Mouse (Mus musculus): Measurements from ENCODE around the gene Ly86.
A peak's percentile ranks its signal among the peaks of the same experiment; 100 is the strongest.

Gene Ly86

GRCm38 (mm10) chr13:37353868-37354267 lies 8.9 kb downstream of the Ly86 start:
- DNase-seq, result no peak

GRCm38 (mm10) chr13:37354432-37354831 lies 9.4 kb downstream of the Ly86 start:
- DNase-seq, result no peak

- DNase-seq, result no peak
Measured at GRCm38 (mm10) chr13:37355642-37356331, 10.8 kb downstream of the Ly86 start.

- no peak for DNase-seq
Measured at GRCm38 (mm10) chr13:37356549-37356948, 11.5 kb downstream of the Ly86 start.

GRCm38 (mm10) chr13:37358112-37358511 lies 13.1 kb downstream of the Ly86 start:
- no peak for DNase-seq

- DNase-seq, result no peak
Measured at GRCm38 (mm10) chr13:37361249-37361648, 16.2 kb downstream of the Ly86 start.

GRCm38 (mm10) chr13:37364351-37364750 lies 19.3 kb downstream of the Ly86 start:
- DNase-seq, result no peak

GRCm38 (mm10) chr13:37376411-37376810 lies 31.4 kb downstream of the Ly86 start:
- no peak for DNase-seq

GRCm38 (mm10) chr13:37388222-37389202 lies 43.5 kb downstream of the Ly86 start:
- DNase-seq, result peak; percentile 4

GRCm38 (mm10) chr13:37389296-37389695 lies 44.3 kb downstream of the Ly86 start:
- DNase-seq, result no peak

GRCm38 (mm10) chr13:37398791-37399190 lies 53.8 kb downstream of the Ly86 start:
- no peak for DNase-seq

- DNase-seq, result no peak
Measured at GRCm38 (mm10) chr13:37399340-37399739, 54.3 kb downstream of the Ly86 start.

- DNase-seq, result no peak
Measured at GRCm38 (mm10) chr13:37402421-37402820, 57.4 kb downstream of the Ly86 start.

- DNase-seq, result no peak
Measured at GRCm38 (mm10) chr13:37403708-37404107, 58.7 kb downstream of the Ly86 start.

- DNase-seq, result no peak
Measured at GRCm38 (mm10) chr13:37415696-37416095, 70.7 kb downstream of the Ly86 start.

GRCm38 (mm10) chr13:37423416-37423815 lies 78.4 kb downstream of the Ly86 start:
- no peak for DNase-seq

- no peak for DNase-seq
Measured at GRCm38 (mm10) chr13:37424904-37425303, 79.9 kb downstream of the Ly86 start.

GRCm38 (mm10) chr13:37425406-37425805 lies 80.4 kb downstream of the Ly86 start:
- no peak for DNase-seq

- DNase-seq, result no peak
Measured at GRCm38 (mm10) chr13:37426578-37427336, 81.7 kb downstream of the Ly86 start.

- no peak for DNase-seq
Measured at GRCm38 (mm10) chr13:37428496-37428895, 83.5 kb downstream of the Ly86 start.

GRCm38 (mm10) chr13:37429661-37430271 lies 84.8 kb downstream of the Ly86 start:
- DNase-seq, result no peak

- DNase-seq, result no peak
Measured at GRCm38 (mm10) chr13:37431707-37432106, 86.7 kb downstream of the Ly86 start.

GRCm38 (mm10) chr13:37432653-37433052 lies 87.6 kb downstream of the Ly86 start:
- no peak for DNase-seq

All from cerebellum, adult 11 months (tissue).